Mouse (Mus musculus): ENCODE measurements around the gene Zfp473. TPM values are rescaled to one million over a fixed set of nuclear protein-coding genes. Genes with fewer than 3 reads are reported as not detected.
A peak's percentile ranks its signal among the peaks of the same experiment; 100 is the strongest.

Gene Zfp473
- total and polyA plus RNA-seq, 2 experiments from 2014 or later, result 0.51 to 1.1 TPM

GRCm38 (mm10) chr7:44689331-44689730 is 61.5 kb downstream of the Zfp473 start:
- Histone ChIP-seq H3K9me3 (ENCODE audit: low read length) (no peaks in the 10 kb centered on the region), H3K36me3 (ENCODE audit: insufficient read depth, low read length) (no peaks in the 10 kb centered on the region), H3K4me1 (ENCODE audit: insufficient read depth, low read length) (no peaks in the 10 kb centered on the region), H3K9ac (replicated peaks; ENCODE audit: low read length, poor library complexity, severe bottlenecking) (no peak overlapping the region), H3K27ac (ENCODE audit: low read depth, low read length) (no peak overlapping the region), H3K27me3 (ENCODE audit: insufficient read depth, low read length) (no peaks in the 10 kb centered on the region), H3K4me2 (ENCODE audit: low read depth, low read length, poor library complexity, severe bottlenecking) (no peak overlapping the region), H3K4me3 (ENCODE audit: low read depth, low read length) (no peak overlapping the region)
- 89% methylated on average over 7 of the region's 7 CpGs for WGBS
- DNase-seq (ENCODE audit: low spot score), result no peak
- no peak for ATAC-seq (ENCODE audit: low FRiP score)
- TF ChIP-seq CTCF (IDR thresholded peaks at IDR 0.05), result no peak

GRCm38 (mm10) chr7:44688890-44689289 is 62.0 kb downstream of the Zfp473 start:
- Histone ChIP-seq H3K4me3 (ENCODE audit: low read depth, low read length) (no peak overlapping the region), H3K4me2 (ENCODE audit: low read depth, low read length, poor library complexity, severe bottlenecking) (no peak overlapping the region), H3K36me3 (ENCODE audit: insufficient read depth, low read length) (no peaks in the 10 kb centered on the region), H3K4me1 (ENCODE audit: insufficient read depth, low read length) (no peaks in the 10 kb centered on the region), H3K27ac (ENCODE audit: low read depth, low read length) (no peak overlapping the region), H3K9me3 (ENCODE audit: low read length) (no peaks in the 10 kb centered on the region), H3K9ac (replicated peaks; ENCODE audit: low read length, poor library complexity, severe bottlenecking) (no peak overlapping the region), H3K27me3 (ENCODE audit: insufficient read depth, low read length) (no peaks in the 10 kb centered on the region)
- WGBS, result 66% methylated on average over 3 of the region's 3 CpGs
- TF ChIP-seq CTCF (IDR thresholded peaks at IDR 0.05), result peak; percentile 39
- no peak for ATAC-seq (ENCODE audit: low FRiP score)
- no peak for DNase-seq (ENCODE audit: low spot score)

- ATAC-seq (ENCODE audit: low FRiP score), result no peak
Observed at GRCm38 (mm10) chr7:44685531-44686402, 65.1 kb downstream of the Zfp473 start.

GRCm38 (mm10) chr7:44683656-44684055 is 67.2 kb downstream of the Zfp473 start:
- TF ChIP-seq CTCF (IDR thresholded peaks at IDR 0.05), result no peak
- no peak for ATAC-seq (ENCODE audit: low FRiP score)
- Histone ChIP-seq H3K9ac (replicated peaks; ENCODE audit: low read length, poor library complexity, severe bottlenecking) (no peak overlapping the region), H3K4me3 (ENCODE audit: low read depth, low read length) (no peak overlapping the region), H3K27me3 (ENCODE audit: insufficient read depth, low read length) (no peaks in the 10 kb centered on the region), H3K36me3 (ENCODE audit: insufficient read depth, low read length) (no peaks in the 10 kb centered on the region), H3K4me1 (ENCODE audit: insufficient read depth, low read length) (no peaks in the 10 kb centered on the region), H3K4me2 (ENCODE audit: low read depth, low read length, poor library complexity, severe bottlenecking) (no peak overlapping the region), H3K27ac (ENCODE audit: low read depth, low read length) (no peak overlapping the region), H3K9me3 (ENCODE audit: low read length) (no peaks in the 10 kb centered on the region)
- 84% methylated on average over 8 of the region's 8 CpGs for WGBS
- DNase-seq (ENCODE audit: low spot score), result no peak

More at GRCm38 (mm10) chr7:44685531-44686402, 65.1 kb downstream of the Zfp473 start:
- H3K4me2 ChIP-seq (ENCODE audit: low read depth, low read length, poor library complexity, severe bottlenecking), result no peak overlapping the region
- TF ChIP-seq CTCF (IDR thresholded peaks at IDR 0.05), result no peak
- peak; percentile 59 for DNase-seq (ENCODE audit: low spot score)
- H3K36me3 ChIP-seq (ENCODE audit: insufficient read depth, low read length), result no peaks in the 10 kb centered on the region
- H3K4me3 ChIP-seq (ENCODE audit: low read depth, low read length), result no peak overlapping the region
- H3K27me3 ChIP-seq (ENCODE audit: insufficient read depth, low read length), result no peaks in the 10 kb centered on the region
- WGBS, result 57% methylated on average over 17 of the region's 17 CpGs
- H3K9me3 ChIP-seq (ENCODE audit: low read length), result no peaks in the 10 kb centered on the region
- no peak overlapping the region for H3K9ac ChIP-seq (replicated peaks; ENCODE audit: low read length, poor library complexity, severe bottlenecking)
- no peaks in the 10 kb centered on the region for H3K4me1 ChIP-seq (ENCODE audit: insufficient read depth, low read length)
- no peak overlapping the region for H3K27ac ChIP-seq (ENCODE audit: low read depth, low read length)

Other genes with a start within 250 kb of the Zfp473 start
- gene Mybpc2, start 226.4 kb downstream of the Zfp473 start, total RNA-seq (2014; rRNA removed), result 0.27 and 0.38 TPM in 2 replicates
- 0.28 and 0.34 TPM in 2 replicates for gene Mybpc2, start 226.4 kb downstream of the Zfp473 start, polyA plus RNA-seq (2015; fragmentation: Nextera tagmentation; extraction: Ambion mirVana)
- gene Spib, start 219.0 kb downstream of the Zfp473 start, total RNA-seq (2014; rRNA removed), result 0.19 TPM in 1 of 2 replicates, not detected in the other
- gene Spib, start 219.0 kb downstream of the Zfp473 start, polyA plus RNA-seq (2015; fragmentation: Nextera tagmentation; extraction: Ambion mirVana), result 0.14 TPM in 1 of 2 replicates, not detected in the other
- 12.9 and 17.5 TPM in 2 replicates for gene Pold1, start 202.2 kb downstream of the Zfp473 start, total RNA-seq (2014; rRNA removed)
- gene Pold1, start 202.2 kb downstream of the Zfp473 start, polyA plus RNA-seq (2015; fragmentation: Nextera tagmentation; extraction: Ambion mirVana), result 8.8 and 9.6 TPM in 2 replicates
- gene Nr1h2, start 197.1 kb downstream of the Zfp473 start, total RNA-seq (2014; rRNA removed), result 46.8 and 47.7 TPM in 2 replicates
- 41.2 and 48.0 TPM in 2 replicates for gene Nr1h2, start 197.1 kb downstream of the Zfp473 start, polyA plus RNA-seq (2015; fragmentation: Nextera tagmentation; extraction: Ambion mirVana)
- not detected in 2 replicates for gene Napsa, start 178.7 kb downstream of the Zfp473 start, total RNA-seq (2014; rRNA removed)
- 0.79 and 0.82 TPM in 2 replicates for gene Napsa, start 178.7 kb downstream of the Zfp473 start, polyA plus RNA-seq (2015; fragmentation: Nextera tagmentation; extraction: Ambion mirVana)
- 17.2 and 25.4 TPM in 2 replicates for gene Kcnc3, start 160.4 kb downstream of the Zfp473 start, total RNA-seq (2014; rRNA removed)
- gene Kcnc3, start 160.4 kb downstream of the Zfp473 start, polyA plus RNA-seq (2015; fragmentation: Nextera tagmentation; extraction: Ambion mirVana), result 6.2 and 6.6 TPM in 2 replicates
- gene Myh14, start 80.2 kb downstream of the Zfp473 start, total RNA-seq (2014; rRNA removed), result 8.8 and 11.0 TPM in 2 replicates
- 6.9 and 7.9 TPM in 2 replicates for gene Myh14, start 80.2 kb downstream of the Zfp473 start, polyA plus RNA-seq (2015; fragmentation: Nextera tagmentation; extraction: Ambion mirVana)
- not detected in 2 replicates for gene Izumo2, start 42.3 kb downstream of the Zfp473 start, total RNA-seq (2014; rRNA removed)
- not detected in 2 replicates for gene Izumo2, start 42.3 kb downstream of the Zfp473 start, polyA plus RNA-seq (2015; fragmentation: Nextera tagmentation; extraction: Ambion mirVana)
- 22.8 and 23.3 TPM in 2 replicates for gene Vrk3, start 2.6 kb downstream of the Zfp473 start, total RNA-seq (2014; rRNA removed)
- gene Vrk3, start 2.6 kb downstream of the Zfp473 start, polyA plus RNA-seq (2015; fragmentation: Nextera tagmentation; extraction: Ambion mirVana), result 23.5 and 26.4 TPM in 2 replicates
- gene Nup62, start 65.0 kb upstream of the Zfp473 start, total RNA-seq (2014; rRNA removed), result 51.4 and 65.9 TPM in 2 replicates
- 45.8 and 46.9 TPM in 2 replicates for gene Nup62, start 65.0 kb upstream of the Zfp473 start, polyA plus RNA-seq (2015; fragmentation: Nextera tagmentation; extraction: Ambion mirVana)
- gene Il4i1, start 65.3 kb upstream of the Zfp473 start, total RNA-seq (2014; rRNA removed), result not detected in 2 replicates
- gene Il4i1, start 65.3 kb upstream of the Zfp473 start, polyA plus RNA-seq (2015; fragmentation: Nextera tagmentation; extraction: Ambion mirVana), result 0.62 and 1.1 TPM in 2 replicates
- 4.8 and 6.8 TPM in 2 replicates for gene Atf5, start 65.6 kb upstream of the Zfp473 start, total RNA-seq (2014; rRNA removed)
- 3.4 and 3.7 TPM in 2 replicates for gene Atf5, start 65.6 kb upstream of the Zfp473 start, polyA plus RNA-seq (2015; fragmentation: Nextera tagmentation; extraction: Ambion mirVana)
- gene Akt1s1, start 97.9 kb upstream of the Zfp473 start, total RNA-seq (2014; rRNA removed), result 104 and 120 TPM in 2 replicates
- 89.1 and 91.0 TPM in 2 replicates for gene Akt1s1, start 97.9 kb upstream of the Zfp473 start, polyA plus RNA-seq (2015; fragmentation: Nextera tagmentation; extraction: Ambion mirVana)
- 79.7 and 129 TPM in 2 replicates for gene Tbc1d17, start 98.0 kb upstream of the Zfp473 start, total RNA-seq (2014; rRNA removed)
- gene Tbc1d17, start 98.0 kb upstream of the Zfp473 start, polyA plus RNA-seq (2015; fragmentation: Nextera tagmentation; extraction: Ambion mirVana), result 115 and 126 TPM in 2 replicates
- 29.5 and 32.4 TPM in 2 replicates for gene Pnkp, start 106.1 kb upstream of the Zfp473 start, total RNA-seq (2014; rRNA removed)
- 31.2 and 31.5 TPM in 2 replicates for gene Pnkp, start 106.1 kb upstream of the Zfp473 start, polyA plus RNA-seq (2015; fragmentation: Nextera tagmentation; extraction: Ambion mirVana)
- 484 and 500 TPM in 2 replicates for gene Ptov1, start 118.7 kb upstream of the Zfp473 start, total RNA-seq (2014; rRNA removed)
- 430 and 439 TPM in 2 replicates for gene Ptov1, start 118.7 kb upstream of the Zfp473 start, polyA plus RNA-seq (2015; fragmentation: Nextera tagmentation; extraction: Ambion mirVana)
- gene Med25, start 141.7 kb upstream of the Zfp473 start, total RNA-seq (2014; rRNA removed), result 153 and 182 TPM in 2 replicates
- 150 and 154 TPM in 2 replicates for gene Med25, start 141.7 kb upstream of the Zfp473 start, polyA plus RNA-seq (2015; fragmentation: Nextera tagmentation; extraction: Ambion mirVana)
- gene Fuz, start 145.0 kb upstream of the Zfp473 start, total RNA-seq (2014; rRNA removed), result 18.5 and 22.4 TPM in 2 replicates
- 14.8 and 15.4 TPM in 2 replicates for gene Fuz, start 145.0 kb upstream of the Zfp473 start, polyA plus RNA-seq (2015; fragmentation: Nextera tagmentation; extraction: Ambion mirVana)
- 208 and 238 TPM in 2 replicates for gene Ap2a1, start 178.4 kb upstream of the Zfp473 start, total RNA-seq (2014; rRNA removed)
- gene Ap2a1, start 178.4 kb upstream of the Zfp473 start, polyA plus RNA-seq (2015; fragmentation: Nextera tagmentation; extraction: Ambion mirVana), result 128 and 129 TPM in 2 replicates
- not detected in 2 replicates for gene Tsks, start 192.2 kb upstream of the Zfp473 start, total RNA-seq (2014; rRNA removed)
- gene Tsks, start 192.2 kb upstream of the Zfp473 start, polyA plus RNA-seq (2015; fragmentation: Nextera tagmentation; extraction: Ambion mirVana), result 0.12 and 0.17 TPM in 2 replicates
- 88.1 and 90.1 TPM in 2 replicates for gene Cpt1c, start 223.8 kb upstream of the Zfp473 start, total RNA-seq (2014; rRNA removed)
- gene Cpt1c, start 223.8 kb upstream of the Zfp473 start, polyA plus RNA-seq (2015; fragmentation: Nextera tagmentation; extraction: Ambion mirVana), result 54.0 and 56.9 TPM in 2 replicates
- gene Prmt1, start 235.5 kb upstream of the Zfp473 start, total RNA-seq (2014; rRNA removed), result 218 and 285 TPM in 2 replicates
- gene Prmt1, start 235.5 kb upstream of the Zfp473 start, polyA plus RNA-seq (2015; fragmentation: Nextera tagmentation; extraction: Ambion mirVana), result 580 and 583 TPM in 2 replicates
- gene Irf3, start 246.6 kb upstream of the Zfp473 start, total RNA-seq (2014; rRNA removed), result 37.2 and 40.6 TPM in 2 replicates
- gene Irf3, start 246.6 kb upstream of the Zfp473 start, polyA plus RNA-seq (2015; fragmentation: Nextera tagmentation; extraction: Ambion mirVana), result 25.6 and 25.9 TPM in 2 replicates
- gene Bcl2l12, start 247.7 kb upstream of the Zfp473 start, total RNA-seq (2014; rRNA removed), result 7.8 and 11.4 TPM in 2 replicates
- 5.9 and 8.4 TPM in 2 replicates for gene Bcl2l12, start 247.7 kb upstream of the Zfp473 start, polyA plus RNA-seq (2015; fragmentation: Nextera tagmentation; extraction: Ambion mirVana)

Data from midbrain, postnatal 0 days (tissue).